Mouse (Mus musculus) 3T3-L1 (cell line): ENCODE results near the gene Klhl29.

Experiments used
- DNase-seq: peaks from one replicate; pipeline ENCODE4 v3.0.0-alpha.2; 2015; ENCODE audit warnings: low read depth, low spot score

The Klhl29 gene

GRCm38 (mm10) chr12:5301841-5302240, 73.6 kb downstream of the Klhl29 start:
- DNase-seq, result no peak

- DNase-seq, result no peak
These were observed 79.1 kb downstream of the Klhl29 start for GRCm38 (mm10) chr12:5296422-5296821.

GRCm38 (mm10) chr12:5292316-5292715, 83.2 kb downstream of the Klhl29 start:
- no peak for DNase-seq

- DNase-seq, result no peak
These were observed 89.9 kb downstream of the Klhl29 start for GRCm38 (mm10) chr12:5285579-5285978.

GRCm38 (mm10) chr12:5284961-5285360, 90.5 kb downstream of the Klhl29 start:
- no peak for DNase-seq

- DNase-seq, result no peak
These were observed 91.8 kb downstream of the Klhl29 start for GRCm38 (mm10) chr12:5283654-5284053.

- DNase-seq, result peak; percentile 71
These were observed 92.9 kb downstream of the Klhl29 start for GRCm38 (mm10) chr12:5282611-5283010.

GRCm38 (mm10) chr12:5279873-5280272, 95.6 kb downstream of the Klhl29 start:
- DNase-seq, result no peak

- no peak for DNase-seq
These were observed 98.5 kb downstream of the Klhl29 start for GRCm38 (mm10) chr12:5277028-5277427.

- DNase-seq, result no peak
These were observed 100.0 kb downstream of the Klhl29 start for GRCm38 (mm10) chr12:5275507-5275936.

- no peak for DNase-seq
These were observed 101.0 kb downstream of the Klhl29 start for GRCm38 (mm10) chr12:5274519-5274944.

GRCm38 (mm10) chr12:5273316-5274047, 102.0 kb downstream of the Klhl29 start:
- DNase-seq, result no peak

- DNase-seq, result no peak
These were observed 105.0 kb downstream of the Klhl29 start for GRCm38 (mm10) chr12:5270527-5270926.

GRCm38 (mm10) chr12:5269936-5270335, 105.5 kb downstream of the Klhl29 start:
- DNase-seq, result no peak

GRCm38 (mm10) chr12:5269061-5269460, 106.4 kb downstream of the Klhl29 start:
- DNase-seq, result no peak

- no peak for DNase-seq
These were observed 107.3 kb downstream of the Klhl29 start for GRCm38 (mm10) chr12:5268188-5268612.

GRCm38 (mm10) chr12:5267271-5268187, 108.0 kb downstream of the Klhl29 start:
- no peak for DNase-seq

GRCm38 (mm10) chr12:5266773-5267172, 108.7 kb downstream of the Klhl29 start:
- DNase-seq, result no peak

- no peak for DNase-seq
These were observed 114.0 kb downstream of the Klhl29 start for GRCm38 (mm10) chr12:5261476-5261875.

- no peak for DNase-seq
These were observed 116.7 kb downstream of the Klhl29 start for GRCm38 (mm10) chr12:5258779-5259178.

GRCm38 (mm10) chr12:5257174-5257573, 118.3 kb downstream of the Klhl29 start:
- no peak for DNase-seq

GRCm38 (mm10) chr12:5255079-5255478, 120.4 kb downstream of the Klhl29 start:
- DNase-seq, result no peak
